Mouse (Mus musculus) intestine, postnatal 0 days (tissue): ENCODE results near the gene Fam169a. TPM values are rescaled to one million over a fixed set of nuclear protein-coding genes. Genes with fewer than 3 reads are reported as not detected.

Experiments
- ATAC-seq: fragments of 200-750 bp; cut with Nextera tagmentation; 2 replicates; pipeline ENCODE4 v1.8.0; 2017; ENCODE audit warnings: mild to moderate bottlenecking, moderate TSS enrichment, moderate library complexity
- H3K27ac ChIP-seq: fragments of 300-500 bp; sonication (generic); 2 replicates; pipeline ENCODE4 v1.5.1; 2014; ENCODE audit warnings: mild to moderate bottlenecking, low read depth, low read length, moderate library complexity
- H3K27me3 ChIP-seq: fragments of 300-500 bp; sonication (generic); replicated peaks from 2 replicates; pipeline ENCODE4 v1.6.1; 2014; ENCODE audit warnings: low read length, mixed read lengths; ENCODE audit not compliant: control insufficient read depth, insufficient read depth
- H3K36me3 ChIP-seq: fragments of 300-500 bp; sonication (generic); 2 replicates; pipeline ENCODE4 v1.6.1; 2014; ENCODE audit warnings: mild to moderate bottlenecking, moderate library complexity; ENCODE audit not compliant: control insufficient read depth, insufficient read depth
- H3K4me1 ChIP-seq: fragments of 300-500 bp; sonication (generic); replicated peaks from 2 replicates; pipeline ENCODE4 v1.6.1; 2014; ENCODE audit warnings: antibody characterized with exemption, low read length, mixed read lengths; ENCODE audit not compliant: control insufficient read depth, insufficient read depth
- H3K4me2 ChIP-seq: fragments of 300-500 bp; sonication (generic); replicated peaks from 2 replicates; pipeline ENCODE4 v1.6.1; 2014; ENCODE audit warnings: low read depth, mild to moderate bottlenecking, moderate library complexity
- H3K4me3 ChIP-seq: fragments of 300-500 bp; sonication (generic); 2 replicates; pipeline ENCODE4 v1.5.1; 2014; ENCODE audit warnings: low read depth, low read length
- H3K9ac ChIP-seq: fragments of 300-500 bp; sonication (generic); 2 replicates; pipeline ENCODE4 v1.6.1; 2014; ENCODE audit warnings: mild to moderate bottlenecking, low read depth, low read length
- H3K9me3 ChIP-seq: fragments of 300-500 bp; sonication (generic); 2 replicates; pipeline ENCODE4 v1.6.1; 2016; ENCODE audit warnings: mixed run types; ENCODE audit not compliant: control insufficient read depth
- CTCF ChIP-seq: sonication (generic); IDR thresholded peaks from 2 replicates; pipeline ENCODE4 v1.5.1; 2016; ENCODE audit warnings: low read depth, mild to moderate bottlenecking, control low read depth, antibody characterized with exemption, moderate library complexity
- WGBS: fragments of 180-500 bp; shearing (Covaris S2); extraction: QIAGEN DNeasy Blood & Tissue Kit; methylation state at CpG from one replicate; pipeline ENCODE4 v1.1.7; 2014; 5-methylcytosine and 5-hydroxymethylcytosine counted together
- polyA plus RNA-seq: library from polyadenylated mRNA; unstranded; fragments of >200 nt; fragmentation: Nextera tagmentation; extraction: Ambion mirVana; gene quantifications from 2 replicates; pipeline ENCODE4 v1.2.1, GENCODE M21; 2015

Gene Fam169a
- polyA plus RNA-seq: 0.78 and 0.90 TPM in 2 replicates

DNA sequence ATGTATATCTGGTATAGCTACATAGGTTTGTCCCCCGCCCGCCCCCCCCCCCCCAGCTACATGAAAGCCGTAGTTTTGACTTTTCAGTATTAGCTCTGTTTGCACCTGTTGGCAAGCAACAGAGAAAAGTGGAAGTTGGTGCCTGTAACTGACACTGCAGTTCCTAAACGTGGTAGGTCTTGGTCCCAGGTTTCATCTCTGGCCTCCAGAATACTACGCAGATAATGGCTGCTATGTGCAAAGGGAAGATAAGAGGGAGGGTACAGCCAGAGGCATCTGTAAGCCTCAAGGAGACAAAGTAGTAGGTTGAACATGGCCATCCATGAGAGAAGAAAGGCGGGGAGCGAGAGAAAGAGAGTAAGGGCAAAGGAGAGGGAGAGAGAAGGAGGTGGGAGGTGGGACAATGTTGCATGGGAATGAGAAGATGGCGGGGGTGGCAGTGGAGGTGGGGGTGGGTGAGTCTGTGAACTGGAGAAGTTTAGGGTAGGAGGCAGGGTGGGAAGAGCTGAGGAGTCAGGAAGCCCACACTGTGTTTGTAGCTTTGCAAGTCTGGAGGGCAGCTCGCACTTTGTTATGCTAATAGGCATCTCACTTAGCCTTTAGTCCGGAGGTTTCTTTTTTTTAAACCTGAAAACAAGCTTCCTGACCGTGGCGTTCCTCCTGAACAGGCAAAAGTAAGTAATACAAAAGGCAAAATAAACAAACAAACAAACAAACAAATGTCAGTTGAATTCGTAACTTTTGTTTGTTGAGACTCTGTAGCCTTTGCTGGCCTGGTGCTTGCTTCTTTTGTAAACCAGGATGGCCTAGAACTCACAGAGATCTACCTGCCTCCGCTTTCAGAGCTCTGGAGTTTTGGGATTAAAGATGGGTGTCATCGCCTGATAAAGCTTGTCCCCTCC is at the start of gene Fam169a:
Gene Fam169a, plus strand, starts transcription at position 638 of the 902 bp plus-strand sequence.
- WGBS: 74% methylated on average over 15 of the region's 15 CpGs
- H3K4me2 ChIP-seq: no peak within 1 kb of the TSS
- ATAC-seq: no peak
- no peak within 1 kb of the TSS for H3K27ac ChIP-seq
- H3K9me3 ChIP-seq: no peaks in the 10 kb centered on the region
- H3K27me3 ChIP-seq: peaks cover 8% of the 10 kb centered on the region; the same call in 1 of the 2 replicates
- H3K4me3 ChIP-seq: no peak within 1 kb of the TSS
- no peaks in the 10 kb centered on the region for H3K36me3 ChIP-seq
- TF ChIP-seq CTCF: no peak
- H3K9ac ChIP-seq: no peak within 1 kb of the TSS
- no peaks in the 10 kb centered on the region for H3K4me1 ChIP-seq

DNA sequence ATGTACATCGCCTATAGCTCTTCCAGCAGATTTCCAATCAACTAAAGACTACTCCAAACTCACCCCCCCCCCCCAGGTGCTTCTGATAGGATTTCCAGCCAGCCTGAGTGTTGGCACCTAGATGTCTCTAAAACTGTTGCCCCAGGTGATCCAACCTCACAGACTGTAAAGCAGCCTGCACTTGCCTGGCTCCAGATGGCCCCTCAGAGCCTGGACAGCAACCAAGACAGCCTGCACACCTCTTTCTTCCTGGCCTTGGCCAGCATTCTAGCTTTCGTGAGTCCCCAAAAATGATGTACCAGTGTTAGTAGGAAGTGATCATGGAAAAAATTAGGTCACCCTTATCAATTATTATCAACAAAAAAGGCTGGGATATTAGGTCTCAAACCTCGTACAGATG is 49.4 kb upstream of the Fam169a start:
- no peak overlapping the region for H3K4me3 ChIP-seq
- no peak overlapping the region for H3K4me2 ChIP-seq
- 78% methylated on average over 3 of the region's 3 CpGs for WGBS
- H3K9me3 ChIP-seq: no peaks in the 10 kb centered on the region
- H3K36me3 ChIP-seq: no peaks in the 10 kb centered on the region
- H3K9ac ChIP-seq: no peak overlapping the region
- no peak for ATAC-seq
- no peaks in the 10 kb centered on the region for H3K4me1 ChIP-seq
- H3K27ac ChIP-seq: no peak overlapping the region
- H3K27me3 ChIP-seq: no peaks in the 10 kb centered on the region
- TF ChIP-seq CTCF: no peak

DNA sequence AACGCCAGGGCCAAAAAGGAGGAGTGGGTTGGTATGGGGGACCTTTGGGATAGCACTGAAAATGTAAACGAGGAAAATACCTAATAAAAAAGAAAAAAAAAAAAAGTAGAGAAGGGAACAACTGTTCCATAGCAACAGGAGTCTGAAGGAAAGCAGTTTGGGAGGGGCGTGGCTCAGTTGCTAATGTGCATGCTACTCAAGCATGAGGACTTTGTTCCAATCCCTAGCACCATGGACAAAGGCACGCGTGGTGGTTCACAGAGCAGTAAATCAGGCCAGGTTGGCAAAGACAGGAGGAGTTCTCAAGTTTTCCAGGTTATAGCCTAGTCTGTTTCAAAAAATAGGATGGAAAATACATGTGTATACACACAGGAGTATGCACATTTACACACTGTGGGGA is 47.0 kb upstream of the Fam169a start:
- no peaks in the 10 kb centered on the region for H3K27me3 ChIP-seq
- no peaks in the 10 kb centered on the region for H3K4me1 ChIP-seq
- H3K36me3 ChIP-seq: no peaks in the 10 kb centered on the region
- no peak for TF ChIP-seq CTCF
- no peak for ATAC-seq
- H3K9ac ChIP-seq: no peak overlapping the region
- H3K4me2 ChIP-seq: no peak overlapping the region
- 52% methylated on average over 5 of the region's 5 CpGs for WGBS
- no peak overlapping the region for H3K27ac ChIP-seq
- H3K4me3 ChIP-seq: no peak overlapping the region
- no peaks in the 10 kb centered on the region for H3K9me3 ChIP-seq

- ATAC-seq: no peak
- WGBS: 20% methylated on average over 4 of the region's 4 CpGs
- Histone ChIP-seq H3K9ac (no peak overlapping the region), H3K9me3 (no peaks in the 10 kb centered on the region), H3K36me3 (no peaks in the 10 kb centered on the region), H3K4me1 (no peaks in the 10 kb centered on the region), H3K4me3 (no peak overlapping the region), H3K27ac (no peak overlapping the region), H3K27me3 (no peaks in the 10 kb centered on the region), H3K4me2 (no peak overlapping the region)
- TF ChIP-seq CTCF: no peak
Observed at GRCm38 (mm10) chr13:97021906-97022305, 45.2 kb upstream of the Fam169a start.

GRCm38 (mm10) chr13:97030075-97030474 is 37.0 kb upstream of the Fam169a start:
- Histone ChIP-seq H3K27me3 (no peaks in the 10 kb centered on the region), H3K27ac (no peak overlapping the region), H3K4me1 (no peaks in the 10 kb centered on the region), H3K9me3 (no peaks in the 10 kb centered on the region), H3K4me2 (no peak overlapping the region), H3K9ac (no peak overlapping the region), H3K36me3 (no peaks in the 10 kb centered on the region), H3K4me3 (no peak overlapping the region)
- TF ChIP-seq CTCF: no peak
- ATAC-seq: no peak
- 91% methylated on average over 13 of the region's 13 CpGs for WGBS

DNA sequence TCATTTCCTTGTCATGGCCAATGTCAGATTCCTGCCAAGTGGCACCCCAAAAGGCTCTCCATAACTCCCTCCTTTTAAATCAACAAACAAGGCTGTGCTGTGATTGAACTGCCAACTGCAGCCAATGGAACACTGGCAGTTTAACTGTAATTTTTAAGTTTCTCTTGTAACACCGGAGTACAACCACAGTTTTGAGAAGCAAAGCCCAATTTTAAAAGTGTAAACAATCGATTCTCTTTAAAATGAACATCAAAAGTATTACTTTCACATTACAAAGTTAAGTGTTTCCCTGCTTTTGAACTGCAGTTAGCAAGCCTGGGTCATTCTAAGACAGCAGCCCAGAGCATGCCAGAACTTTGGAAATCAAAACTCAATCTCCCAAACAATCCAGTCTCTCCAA is 32.8 kb upstream of the Fam169a start, which contains the start of gene 1700029F12Rik:
Gene 1700029F12Rik, minus strand, starts transcription at position 101 of the 400 bp plus-strand sequence.
- H3K4me2 ChIP-seq: no peak within 1 kb of the TSS
- H3K4me1 ChIP-seq: no peaks in the 10 kb centered on the region
- 79% methylated on average over 2 of the region's 2 CpGs for WGBS
- H3K27me3 ChIP-seq: no peaks in the 10 kb centered on the region
- TF ChIP-seq CTCF: no peak
- no peak within 1 kb of the TSS for H3K9ac ChIP-seq
- no peak within 1 kb of the TSS for H3K4me3 ChIP-seq
- no peaks in the 10 kb centered on the region for H3K9me3 ChIP-seq
- no peak within 1 kb of the TSS for H3K27ac ChIP-seq
- ATAC-seq: no peak
- H3K36me3 ChIP-seq: no peaks in the 10 kb centered on the region
